Mouse (Mus musculus) frontal cortex, adult 2 months (tissue): ENCODE results near the gene Sall1. TPM values are rescaled to one million over a fixed set of nuclear protein-coding genes. Genes with fewer than 3 reads are reported as not detected.

Source experiments
- DNase-seq, 2 experiments: peaks; one replicate each; pipeline ENCODE4 v3.0.0; 2022; ENCODE audit warnings: low spot score in 1 of 2; ENCODE audit errors: extremely low spot score in 1 of 2
- polyA plus RNA-seq: library from polyadenylated mRNA; depleted of rRNA; stranded (reverse); fragments of >200 nt; gene quantifications from 2 replicates; pipeline ENCODE4 v1.2.3, GENCODE M21; 2012

Gene Sall1
- polyA plus RNA-seq, 1 experiment = 45.9 TPM

GRCm38 (mm10) chr8:89002128-89002527, 41.8 kb downstream of the Sall1 start:
- no peak for DNase-seq

DNA sequence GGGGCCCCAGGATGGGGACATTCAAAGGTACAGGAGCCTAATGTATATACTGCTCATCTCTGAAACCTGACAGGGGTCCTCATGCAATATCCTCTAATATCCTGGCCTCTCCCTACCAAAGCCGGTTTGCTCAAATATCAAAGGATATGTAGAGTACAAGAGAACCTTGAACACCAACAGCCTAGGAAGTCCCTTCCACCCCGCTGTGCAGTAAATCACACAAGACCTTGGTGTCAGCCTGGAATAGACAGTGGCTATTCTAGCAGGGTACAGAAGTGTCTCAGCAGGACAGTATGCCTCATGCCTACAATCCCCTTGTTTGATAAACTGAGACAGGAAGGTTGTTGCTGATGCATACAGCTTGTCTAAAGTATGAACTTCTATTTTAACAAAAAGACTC, 46.7 kb downstream of the Sall1 start:
- DNase-seq = no peak

GRCm38 (mm10) chr8:88991780-88992509, 52.0 kb downstream of the Sall1 start:
- no peak for DNase-seq

GRCm38 (mm10) chr8:88991176-88991575, 52.8 kb downstream of the Sall1 start:
- no peak for DNase-seq

- DNase-seq = no peak
Measured at GRCm38 (mm10) chr8:88989002-88989401, 55.0 kb downstream of the Sall1 start.

DNA sequence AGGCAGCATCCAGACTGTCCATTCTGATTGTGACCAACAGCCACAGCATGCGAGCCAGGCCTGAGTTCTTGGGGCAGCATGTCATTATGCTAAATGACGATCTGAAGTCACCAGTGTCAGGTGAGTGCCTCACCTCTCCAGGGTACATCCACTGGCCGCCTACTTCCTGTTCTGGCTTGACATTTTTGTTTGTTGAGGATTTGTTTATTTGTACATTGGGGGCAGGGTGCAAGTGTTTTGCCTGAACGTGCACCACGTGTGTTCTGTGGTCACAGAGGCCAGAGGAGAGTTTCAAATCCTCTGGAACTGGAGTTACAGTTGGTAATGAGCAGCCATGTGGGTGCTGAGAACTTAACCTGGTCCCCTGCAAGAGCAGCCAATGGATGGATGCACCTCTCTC, 60.5 kb downstream of the Sall1 start:
- no peak for DNase-seq
